Mouse (Mus musculus): ENCODE results near the gene Mcl1. TPM values are rescaled to one million over a fixed set of nuclear protein-coding genes. Genes with fewer than 3 reads are reported as not detected.
"Not testable (repeated sequence)": the region's sequence is repeated elsewhere in the genome, so short reads cannot be mapped to it uniquely, and the experiment has no call there.

The Mcl1 gene
- polyA plus RNA-seq, 1 experiment from 2014 or later: 70.2 TPM

DNA sequence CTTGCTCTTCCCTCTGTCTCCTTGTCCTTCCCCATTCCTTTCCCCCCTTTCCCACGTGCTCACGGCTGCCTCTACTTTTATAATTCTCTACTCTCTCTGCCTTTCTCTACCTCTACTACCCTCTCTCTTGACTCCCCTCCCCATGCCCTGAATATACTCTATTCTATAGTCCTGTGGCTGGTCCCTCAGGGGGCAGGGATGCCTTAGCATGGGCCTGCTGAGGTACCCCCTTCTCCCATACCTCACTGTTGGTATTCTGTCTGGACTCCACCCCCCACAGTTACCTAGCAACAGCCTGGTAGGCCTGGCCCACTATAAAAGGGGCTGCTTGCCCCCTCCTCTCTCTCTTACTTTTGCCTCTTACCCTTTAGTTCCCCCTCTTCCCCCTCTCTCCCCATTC, 35.0 kb upstream of the Mcl1 start:
- no peak for DNase-seq (ENCODE audit: low spot score)
- Histone ChIP-seq H3K9ac (ENCODE audit: low read depth, low read length) (no peak overlapping the region), H3K4me1 (replicated peaks; ENCODE audit: insufficient read depth, low read length) (peaks cover 5% of the 10 kb centered on the region), H3K4me3 (replicated peaks; ENCODE audit: low read depth, low read length) (no peak overlapping the region), H3K27me3 (ENCODE audit: insufficient read depth, low read length) (no peaks in the 10 kb centered on the region), H3K9me3 (replicated peaks; ENCODE audit: low read length) (no peaks in the 10 kb centered on the region), H3K27ac (no peak overlapping the region), H3K36me3 (ENCODE audit: insufficient read depth, low read length) (peaks cover 13% of the 10 kb centered on the region), H3K4me2 (ENCODE audit: low read length) (no peak overlapping the region)
- TF ChIP-seq CTCF (IDR thresholded peaks at IDR 0.05; ENCODE audit: low read depth): no peak
- ATAC-seq (replicated peaks; ENCODE audit: low FRiP score, low read depth): no peak
- 61% methylated on average over 2 of the region's 2 CpGs for WGBS

DNA sequence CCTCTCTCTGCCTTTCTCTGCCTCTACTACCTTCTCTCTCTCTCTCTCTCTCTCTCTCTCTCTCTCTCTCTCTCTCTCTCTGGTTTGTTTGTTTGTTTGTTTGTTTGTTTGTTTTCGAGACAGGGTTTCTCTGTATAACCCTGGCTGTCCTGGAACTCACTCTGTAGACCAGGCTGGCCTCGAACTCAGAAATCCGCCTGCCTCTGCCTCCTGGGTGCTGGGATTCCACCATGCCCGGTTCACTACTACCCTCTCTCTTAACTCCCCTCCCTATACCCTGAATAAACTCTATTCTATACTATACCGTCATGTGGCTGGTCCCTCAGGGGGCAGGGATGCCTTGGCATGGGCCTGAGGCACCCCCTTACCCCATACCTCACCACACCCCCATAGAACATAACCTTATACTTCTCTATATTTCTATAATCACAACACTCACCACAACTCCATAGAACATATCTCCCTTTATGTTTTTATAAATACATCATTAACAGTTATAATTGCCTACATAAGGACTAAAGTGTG, 34.5 kb upstream of the Mcl1 start:
- 76% methylated on average over 5 of the region's 5 CpGs for WGBS
- DNase-seq (ENCODE audit: low spot score); H3K9ac ChIP-seq (ENCODE audit: low read depth, low read length): not testable (repeated sequence)

DNA sequence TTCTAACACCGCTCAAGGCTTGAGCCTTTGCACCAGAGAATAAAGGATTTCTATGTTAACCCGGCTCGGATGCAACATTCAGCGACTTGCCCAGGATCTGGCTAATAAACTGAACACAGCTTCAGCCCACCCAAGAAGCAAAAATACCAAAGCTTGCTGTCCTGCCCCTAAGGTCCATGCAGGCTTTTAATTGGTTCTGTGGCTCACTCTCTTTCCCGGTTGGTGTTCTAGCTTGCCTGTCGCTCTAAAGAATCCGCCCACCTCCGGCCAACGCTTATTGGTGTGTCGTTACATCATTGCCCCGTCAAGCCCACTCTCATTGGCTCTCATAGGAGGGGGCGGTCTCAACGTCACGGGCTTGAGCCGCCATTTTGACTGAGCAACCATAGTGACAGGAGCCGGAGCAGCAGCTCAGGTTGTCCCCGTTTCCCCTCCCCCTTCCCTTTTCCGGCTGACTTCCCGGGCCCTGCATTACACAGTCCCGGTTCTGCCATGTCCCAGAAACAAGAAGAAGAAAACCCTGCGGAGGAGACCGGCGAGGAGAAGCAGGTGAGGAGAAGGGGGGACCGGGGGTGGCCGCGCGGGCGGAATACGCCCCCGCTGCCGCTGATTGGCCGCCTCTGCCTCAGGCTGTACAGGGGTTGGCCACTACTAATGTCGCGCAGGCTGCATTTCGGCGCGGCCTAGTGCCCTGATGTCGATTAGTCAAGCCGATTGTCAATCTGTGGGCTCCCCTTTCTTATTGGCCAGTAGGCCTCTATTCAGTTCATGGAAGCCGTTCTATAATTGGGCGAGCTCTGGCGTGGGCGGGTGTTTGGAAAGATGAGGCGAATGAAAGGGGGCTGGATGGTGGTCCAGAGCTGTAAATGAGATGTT, 33.7 kb upstream of the Mcl1 start, which contains the start of gene Ensa:
TSS of gene Ensa (plus strand) at position 366 of the 876 bp plus-strand sequence.
- H3K36me3 ChIP-seq (ENCODE audit: insufficient read depth, low read length): peaks cover 26% of the 10 kb centered on the region
- H3K9me3 ChIP-seq (replicated peaks; ENCODE audit: low read length): no peaks in the 10 kb centered on the region
- TF ChIP-seq CTCF (IDR thresholded peaks at IDR 0.05; ENCODE audit: low read depth): 0 out of 2 replicates have a peak, but pooled peaks have one; percentile 6
- H3K4me1 ChIP-seq (replicated peaks; ENCODE audit: insufficient read depth, low read length): peaks cover 5% of the 10 kb centered on the region
- H3K27ac ChIP-seq: peak within 1 kb of the TSS; percentile 75
- H3K27me3 ChIP-seq (ENCODE audit: insufficient read depth, low read length): no peaks in the 10 kb centered on the region
- DNase-seq (ENCODE audit: low spot score): peak; percentile 100
- H3K4me3 ChIP-seq (replicated peaks; ENCODE audit: low read depth, low read length): peak within 1 kb of the TSS; percentile 70
- peak within 1 kb of the TSS; percentile 69 for H3K4me2 ChIP-seq (ENCODE audit: low read length)
- ATAC-seq (replicated peaks; ENCODE audit: low FRiP score, low read depth): peak; percentile 98
- under 1% methylated on average over 44 of the region's 44 CpGs for WGBS
- H3K9ac ChIP-seq (ENCODE audit: low read depth, low read length): peak within 1 kb of the TSS; percentile 59

More for the DNA sequence above, 34.5 kb upstream of the Mcl1 start:
- Histone ChIP-seq H3K27ac (peak overlapping the region; percentile 62), H3K4me3 (replicated peaks; ENCODE audit: low read depth, low read length) (0 out of 2 replicates have a peak overlapping the region, but pooled peaks have one; percentile 70), H3K36me3 (ENCODE audit: insufficient read depth, low read length) (peaks cover 18% of the 10 kb centered on the region), H3K4me2 (ENCODE audit: low read length) (peak overlapping the region; percentile 51)
- H3K4me1 ChIP-seq (replicated peaks; ENCODE audit: insufficient read depth, low read length); ATAC-seq (replicated peaks; ENCODE audit: low FRiP score, low read depth); H3K27me3 ChIP-seq (ENCODE audit: insufficient read depth, low read length); H3K9me3 ChIP-seq (replicated peaks; ENCODE audit: low read length): not testable (repeated sequence)

DNA sequence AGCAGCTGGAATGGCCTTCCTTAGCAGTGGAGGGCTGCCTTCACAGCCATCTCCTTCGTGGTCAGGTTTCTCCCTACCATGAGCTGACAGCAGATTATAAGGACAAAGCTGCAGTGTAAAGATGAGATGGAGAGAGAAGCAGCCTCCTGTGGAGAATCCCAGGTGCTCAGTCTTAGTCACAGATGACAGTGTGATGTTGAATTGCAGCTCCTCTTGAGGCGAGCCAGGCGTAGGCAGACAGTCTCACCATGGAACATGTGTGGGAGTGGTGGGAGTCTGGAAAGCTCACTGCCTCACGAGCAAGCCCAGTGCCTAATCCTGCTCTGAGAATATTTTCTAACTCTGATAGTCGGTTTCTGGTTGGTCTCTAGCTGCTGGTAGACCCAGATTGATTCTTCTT, 30.8 kb upstream of the Mcl1 start:
- no peak for TF ChIP-seq CTCF (IDR thresholded peaks at IDR 0.05; ENCODE audit: low read depth)
- WGBS: 63% methylated on average over 5 of the region's 5 CpGs
- no peak overlapping the region for H3K4me3 ChIP-seq (replicated peaks; ENCODE audit: low read depth, low read length)
- no peak overlapping the region for H3K27ac ChIP-seq
- no peak overlapping the region for H3K4me2 ChIP-seq (ENCODE audit: low read length)
- DNase-seq (ENCODE audit: low spot score): no peak
- peaks cover 5% of the 10 kb centered on the region for H3K4me1 ChIP-seq (replicated peaks; ENCODE audit: insufficient read depth, low read length)
- no peaks in the 10 kb centered on the region for H3K9me3 ChIP-seq (replicated peaks; ENCODE audit: low read length)
- no peak for ATAC-seq (replicated peaks; ENCODE audit: low FRiP score, low read depth)
- no peaks in the 10 kb centered on the region for H3K27me3 ChIP-seq (ENCODE audit: insufficient read depth, low read length)
- peaks cover 41% of the 10 kb centered on the region for H3K36me3 ChIP-seq (ENCODE audit: insufficient read depth, low read length)
- H3K9ac ChIP-seq (ENCODE audit: low read depth, low read length): no peak overlapping the region

DNA sequence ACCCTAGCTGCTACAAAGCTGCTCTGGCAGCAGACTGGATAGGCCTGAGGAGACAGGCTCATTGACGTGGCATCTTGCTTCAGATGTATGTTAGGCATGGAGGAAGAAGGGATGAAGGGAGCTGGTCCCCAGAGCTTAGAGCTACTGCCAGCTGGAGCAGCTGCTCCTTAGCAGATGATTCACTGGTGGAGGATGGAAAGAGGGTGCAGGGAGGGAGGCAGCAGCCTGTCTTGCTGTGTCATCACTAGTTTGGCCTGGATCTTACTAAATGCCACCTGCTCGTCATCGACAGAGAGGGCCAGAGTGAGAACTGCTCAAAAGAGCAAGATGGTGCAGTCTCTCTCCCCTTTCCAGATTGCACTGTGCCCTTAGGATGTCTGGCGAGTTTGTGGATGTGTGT, 28.8 kb upstream of the Mcl1 start:
- H3K36me3 ChIP-seq (ENCODE audit: insufficient read depth, low read length): peaks cover 50% of the 10 kb centered on the region
- WGBS: 79% methylated on average over 4 of the region's 4 CpGs
- TF ChIP-seq CTCF (IDR thresholded peaks at IDR 0.05; ENCODE audit: low read depth): no peak

DNA sequence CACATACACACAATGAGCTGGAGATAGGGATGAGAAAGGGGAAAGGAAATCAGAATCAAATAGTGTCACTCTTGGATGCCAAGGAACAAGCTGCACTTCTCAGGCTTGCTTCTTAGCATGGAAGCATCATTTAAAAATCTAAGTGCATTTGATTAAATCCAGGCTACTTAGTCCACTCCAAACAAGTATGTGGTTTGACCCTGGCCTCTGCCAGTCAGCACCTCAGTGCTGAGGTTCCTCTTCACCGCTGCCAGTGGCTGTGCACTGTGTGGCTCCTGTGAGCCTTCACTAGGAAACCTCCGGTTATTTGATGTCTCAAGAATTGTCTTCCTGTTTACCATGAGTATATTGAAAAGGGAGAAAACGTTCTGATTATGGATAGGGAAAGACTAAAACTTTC, 27.7 kb upstream of the Mcl1 start:
- no peak overlapping the region for H3K9ac ChIP-seq (ENCODE audit: low read depth, low read length)
- H3K27ac ChIP-seq: no peak overlapping the region
- DNase-seq (ENCODE audit: low spot score) (no peak), ATAC-seq (replicated peaks; ENCODE audit: low FRiP score, low read depth) (no peak)
- no peaks in the 10 kb centered on the region for H3K27me3 ChIP-seq (ENCODE audit: insufficient read depth, low read length)
- H3K9me3 ChIP-seq (replicated peaks; ENCODE audit: low read length): no peaks in the 10 kb centered on the region
- WGBS: 75% methylated on average over 3 of the region's 3 CpGs
- peaks cover 60% of the 10 kb centered on the region for H3K36me3 ChIP-seq (ENCODE audit: insufficient read depth, low read length)
- H3K4me1 ChIP-seq (replicated peaks; ENCODE audit: insufficient read depth, low read length): peaks cover 2% of the 10 kb centered on the region; the same call in 1 of the 2 replicates
- no peak overlapping the region for H3K4me3 ChIP-seq (replicated peaks; ENCODE audit: low read depth, low read length)
- H3K4me2 ChIP-seq (ENCODE audit: low read length): no peak overlapping the region
- no peak for TF ChIP-seq CTCF (IDR thresholded peaks at IDR 0.05; ENCODE audit: low read depth)

More for the DNA sequence above, 28.8 kb upstream of the Mcl1 start:
- H3K9ac ChIP-seq (ENCODE audit: low read depth, low read length): no peak overlapping the region
- no peak overlapping the region for H3K27ac ChIP-seq
- ATAC-seq (replicated peaks; ENCODE audit: low FRiP score, low read depth) (no peak), DNase-seq (ENCODE audit: low spot score) (no peak)
- H3K4me3 ChIP-seq (replicated peaks; ENCODE audit: low read depth, low read length): no peak overlapping the region
- H3K9me3 ChIP-seq (replicated peaks; ENCODE audit: low read length): no peaks in the 10 kb centered on the region
- no peak overlapping the region for H3K4me2 ChIP-seq (ENCODE audit: low read length)
- no peaks in the 10 kb centered on the region for H3K27me3 ChIP-seq (ENCODE audit: insufficient read depth, low read length)
- H3K4me1 ChIP-seq (replicated peaks; ENCODE audit: insufficient read depth, low read length): peaks cover 5% of the 10 kb centered on the region

All from kidney, postnatal 0 days (tissue).